Mouse (Mus musculus): ENCODE results near the gene Cdrt4.

- no peak for TF ChIP-seq ZC3H11A (IDR thresholded peaks at IDR 0.05; ENCODE audit: low read depth, low read length)
- TF ChIP-seq JUN (IDR thresholded peaks at IDR 0.05; ENCODE audit: insufficient read depth, low read depth, low read length), result no peak
- TF ChIP-seq TCF12 (IDR thresholded peaks at IDR 0.05; ENCODE audit: low read depth, low read length), result no peak
- TF ChIP-seq RAD21 (IDR thresholded peaks at IDR 0.05; ENCODE audit: low read depth, low read length), result no peak
- no peak for TF ChIP-seq CTCF (conservative IDR thresholded peaks at IDR 0.05 in 1 of 2, IDR thresholded peaks at IDR 0.05 in 1 of 2; ENCODE audit: low read depth in 2 of 2, low read length in 2 of 2)
- no peak for TF ChIP-seq ZNF384 (IDR thresholded peaks at IDR 0.05; ENCODE audit: low read depth, low read length)
- TF ChIP-seq ETS1 (conservative IDR thresholded peaks at IDR 0.05; ENCODE audit: low read depth, low read length), result no peak
- TF ChIP-seq NRF1 (IDR thresholded peaks at IDR 0.05; ENCODE audit: low read depth, low read length), result no peak
- no peak for TF ChIP-seq MAX (IDR thresholded peaks at IDR 0.05; ENCODE audit: low read length)
Observed at GRCm38 (mm10) chr11:62913141-62913540, 37.9 kb upstream of the Cdrt4 start.

Measured in CH12.LX (cell line).